Mouse (Mus musculus) heart, adult 2 months (tissue): Measurements from ENCODE around the gene Ascl2.

Experiments used
- CTCF ChIP-seq: fragments of 200-600 bp; IDR thresholded peaks from 2 replicates; pipeline ENCODE4 v1.8.1; 2022; ENCODE audit warnings: antibody characterized with exemption, mild to moderate bottlenecking, moderate library complexity
- EP300 ChIP-seq: fragments of 200-500 bp; IDR thresholded peaks from 2 replicates; pipeline ENCODE4 v1.6.1; 2011; ENCODE audit warnings: low read depth, low read length, control low read depth; ENCODE audit not compliant: insufficient read depth

- TF ChIP-seq CTCF (no peak), EP300 (no peak)
Observed at GRCm38 (mm10) chr7:143005344-143006096, 36.5 kb upstream of the Ascl2 start.
